Mouse (Mus musculus): ENCODE measurements around the gene Tubb4b.

Gene Tubb4b

GRCm38 (mm10) chr2:25244144-25244543 lies 19.6 kb upstream of the Tubb4b start:
- DNase-seq, result no peak

- no peak for DNase-seq
Measured at GRCm38 (mm10) chr2:25243342-25243741, 18.8 kb upstream of the Tubb4b start.

- DNase-seq, result no peak
Measured at GRCm38 (mm10) chr2:25242101-25242506, 17.6 kb upstream of the Tubb4b start, which contains the start of the genes Rnf208 and Cysrt1. Gene Rnf208, plus strand, starts transcription at chr2:25242255. Gene Cysrt1, minus strand, starts transcription at chr2:25242452.

- no peak for DNase-seq
Measured at GRCm38 (mm10) chr2:25241438-25241775, 16.9 kb upstream of the Tubb4b start.

GRCm38 (mm10) chr2:25240723-25241437 lies 16.4 kb upstream of the Tubb4b start:
- peak; percentile 76 for DNase-seq

GRCm38 (mm10) chr2:25240310-25240709 lies 15.8 kb upstream of the Tubb4b start:
- DNase-seq, result no peak

- no peak for DNase-seq
Measured at GRCm38 (mm10) chr2:25239766-25240165, 15.3 kb upstream of the Tubb4b start.

GRCm38 (mm10) chr2:25238106-25238505 lies 13.6 kb upstream of the Tubb4b start:
- DNase-seq, result no peak

GRCm38 (mm10) chr2:25237522-25237921 lies 13.0 kb upstream of the Tubb4b start:
- peak; percentile 69 for DNase-seq

GRCm38 (mm10) chr2:25236614-25237013 lies 12.1 kb upstream of the Tubb4b start, which contains the start of gene Rnf224:
Gene Rnf224, minus strand, starts transcription at chr2:25236787.
- DNase-seq, result no peak

- no peak for DNase-seq
Measured at GRCm38 (mm10) chr2:25234551-25235220, 10.2 kb upstream of the Tubb4b start.

GRCm38 (mm10) chr2:25234050-25234449 lies 9.5 kb upstream of the Tubb4b start, which contains the start of gene Slc34a3:
Gene Slc34a3, minus strand, starts transcription at chr2:25234364.
- no peak for DNase-seq

GRCm38 (mm10) chr2:25233421-25233820 lies 8.9 kb upstream of the Tubb4b start:
- no peak for DNase-seq

- no peak for DNase-seq
Measured at GRCm38 (mm10) chr2:25231038-25231437, 6.5 kb upstream of the Tubb4b start.

GRCm38 (mm10) chr2:25230581-25230980 lies 6.1 kb upstream of the Tubb4b start:
- DNase-seq, result no peak

- no peak for DNase-seq
Measured at GRCm38 (mm10) chr2:25229582-25229981, 5.1 kb upstream of the Tubb4b start.

- DNase-seq, result no peak
Measured at GRCm38 (mm10) chr2:25228995-25229530, 4.6 kb upstream of the Tubb4b start.

- peak; percentile 91 for DNase-seq
Measured at GRCm38 (mm10) chr2:25228431-25228889, 4.0 kb upstream of the Tubb4b start.

- DNase-seq, result no peak
Measured at GRCm38 (mm10) chr2:25227406-25227805, 2.9 kb upstream of the Tubb4b start.

GRCm38 (mm10) chr2:25226864-25227263 lies 2.4 kb upstream of the Tubb4b start:
- DNase-seq, result no peak

- DNase-seq, result no peak
Measured at GRCm38 (mm10) chr2:25225811-25226379, 1.4 kb upstream of the Tubb4b start.

GRCm38 (mm10) chr2:25224766-25225752 lies 557 bp upstream of the Tubb4b start:
- peak; percentile 96 for DNase-seq
